Mouse (Mus musculus) adrenal gland, postnatal 4 days (tissue): ENCODE measurements around the gene Nell2. TPM values are rescaled to one million over a fixed set of nuclear protein-coding genes. Genes with fewer than 3 reads are reported as not detected.
"Not testable (repeated sequence)": the region's sequence is repeated elsewhere in the genome, so short reads cannot be mapped to it uniquely, and the experiment has no call there.

Experiments used
- DNase-seq, 2 experiments: peaks; one replicate each; pipeline ENCODE4 v3.0.0; 2021 to 2022; ENCODE audit warnings: low spot score in 2 of 2, mixed read lengths in 2 of 2
- total RNA-seq, 2 experiments: library from RNA; stranded (reverse); gene quantifications; 2 replicates each; pipeline ENCODE4 v1.2.3; 2021

Nell2 gene
- total RNA-seq, 2 experiments from 2014 or later: 7.9 to 8.2 TPM

DNA sequence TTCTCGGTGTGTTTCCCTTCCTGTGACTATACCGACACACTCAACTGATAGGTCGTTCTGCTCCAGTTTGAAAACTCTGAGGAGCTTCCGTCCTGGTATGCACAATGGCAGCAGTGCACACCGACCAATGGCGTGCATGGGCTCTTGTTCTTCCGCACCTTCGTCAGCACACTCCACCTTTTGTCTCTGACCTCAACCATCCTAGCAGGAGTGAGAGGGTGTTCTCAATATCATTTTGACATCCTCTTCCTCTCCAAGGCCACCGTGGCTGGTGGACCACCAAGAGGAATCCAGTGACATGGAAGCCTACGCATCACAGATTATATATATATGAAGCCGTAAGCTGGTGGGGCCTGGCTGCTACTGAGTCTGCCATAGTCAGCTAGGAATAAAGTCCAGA, 282.8 kb downstream of the Nell2 start:
- DNase-seq: no peak

DNA sequence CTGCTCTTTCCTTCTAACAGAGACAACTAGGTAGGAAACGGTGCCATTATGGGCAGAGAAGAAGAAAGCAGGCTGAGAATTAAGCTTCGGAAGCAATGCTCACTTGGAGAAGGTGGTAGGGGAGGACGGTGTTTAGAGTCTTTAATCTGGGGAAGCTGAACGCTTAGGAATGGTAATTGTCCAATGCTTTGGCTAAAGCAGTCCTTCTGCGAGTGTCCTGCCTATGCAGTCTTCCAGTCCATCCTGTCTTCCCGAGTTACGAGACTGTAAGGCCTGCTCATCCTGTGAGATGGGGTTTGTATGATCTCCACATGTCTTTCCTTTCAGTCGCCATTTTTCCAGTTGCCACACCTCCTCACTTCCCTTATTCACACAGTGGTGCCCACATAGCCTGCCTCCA, 284.5 kb downstream of the Nell2 start:
- no peak for DNase-seq

DNA sequence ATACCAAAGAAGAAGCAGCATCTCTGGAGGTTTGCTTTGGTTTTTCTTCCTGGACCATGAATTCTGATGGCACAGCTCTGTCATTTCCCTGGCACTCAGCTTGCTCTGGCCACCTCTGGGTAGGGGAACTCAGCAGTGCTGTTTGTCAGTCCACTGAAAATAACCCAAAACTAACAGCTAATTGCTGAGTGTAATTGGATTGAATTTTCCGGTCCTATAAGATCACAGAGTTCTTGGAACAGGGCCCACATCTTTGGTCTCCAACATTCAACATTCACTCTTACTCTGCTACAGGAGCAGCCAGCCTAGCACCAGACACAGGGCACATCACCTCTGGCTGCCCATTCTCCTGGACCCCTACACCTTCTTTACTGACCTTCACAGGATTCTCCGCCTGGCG, 287.2 kb downstream of the Nell2 start:
- no peak for DNase-seq

DNA sequence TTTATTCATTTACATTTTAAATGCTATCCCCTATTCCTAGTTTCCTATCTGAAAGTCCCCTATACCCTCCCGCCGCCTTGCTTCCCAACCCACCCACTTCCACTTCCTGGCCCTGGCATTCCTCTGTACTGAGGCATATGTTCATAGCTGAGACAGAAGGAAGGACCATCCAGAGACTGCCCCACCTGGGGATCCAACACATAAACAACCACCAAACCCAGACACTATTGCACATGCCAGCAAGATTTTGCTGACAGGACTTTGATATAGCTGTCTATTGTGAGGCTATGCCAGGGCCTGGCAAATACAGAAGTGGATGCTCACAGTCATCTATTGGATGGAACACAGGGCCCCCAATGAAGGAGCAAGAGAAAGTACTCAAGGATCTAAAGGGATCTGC, 291.3 kb downstream of the Nell2 start:
- DNase-seq: not testable (repeated sequence)

DNA sequence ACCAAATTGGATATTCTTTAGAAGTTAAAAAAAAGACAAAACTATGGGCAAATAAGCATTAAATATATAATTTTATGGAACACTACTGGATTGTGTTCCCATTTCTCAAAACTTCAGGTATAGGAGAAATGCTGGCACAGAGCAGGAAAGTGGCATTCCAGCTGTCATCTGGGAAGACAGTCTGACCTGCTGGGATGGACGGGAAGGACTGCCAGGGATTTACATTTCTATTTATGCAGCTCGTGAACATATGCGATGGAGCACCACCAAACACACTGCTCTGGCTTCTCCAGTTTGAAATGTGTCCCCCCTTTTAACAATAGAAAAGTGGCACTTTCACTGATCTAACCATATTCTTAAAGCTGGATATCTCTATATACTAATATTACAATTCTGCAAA, 291.9 kb downstream of the Nell2 start:
- no peak for DNase-seq

DNA sequence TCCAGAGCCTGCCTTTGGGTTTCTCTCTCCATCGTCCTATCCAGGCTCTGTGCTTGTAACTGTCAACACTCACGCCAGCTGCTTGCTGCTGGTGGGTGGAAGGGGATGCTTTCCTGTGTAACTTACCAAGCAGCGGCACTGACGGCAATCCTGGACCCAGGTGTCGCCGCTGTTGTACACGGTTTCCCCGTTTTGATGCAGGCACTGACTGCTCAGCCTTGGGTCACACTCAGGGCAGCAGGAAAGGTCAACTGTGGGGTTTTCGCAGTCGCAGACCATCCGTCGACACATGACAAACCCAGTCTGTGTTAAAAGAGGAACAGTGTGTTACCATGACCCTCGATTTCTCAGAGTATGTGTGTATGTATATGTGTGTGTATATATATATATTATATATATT, 297.2 kb downstream of the Nell2 start:
- no peak for DNase-seq

DNA sequence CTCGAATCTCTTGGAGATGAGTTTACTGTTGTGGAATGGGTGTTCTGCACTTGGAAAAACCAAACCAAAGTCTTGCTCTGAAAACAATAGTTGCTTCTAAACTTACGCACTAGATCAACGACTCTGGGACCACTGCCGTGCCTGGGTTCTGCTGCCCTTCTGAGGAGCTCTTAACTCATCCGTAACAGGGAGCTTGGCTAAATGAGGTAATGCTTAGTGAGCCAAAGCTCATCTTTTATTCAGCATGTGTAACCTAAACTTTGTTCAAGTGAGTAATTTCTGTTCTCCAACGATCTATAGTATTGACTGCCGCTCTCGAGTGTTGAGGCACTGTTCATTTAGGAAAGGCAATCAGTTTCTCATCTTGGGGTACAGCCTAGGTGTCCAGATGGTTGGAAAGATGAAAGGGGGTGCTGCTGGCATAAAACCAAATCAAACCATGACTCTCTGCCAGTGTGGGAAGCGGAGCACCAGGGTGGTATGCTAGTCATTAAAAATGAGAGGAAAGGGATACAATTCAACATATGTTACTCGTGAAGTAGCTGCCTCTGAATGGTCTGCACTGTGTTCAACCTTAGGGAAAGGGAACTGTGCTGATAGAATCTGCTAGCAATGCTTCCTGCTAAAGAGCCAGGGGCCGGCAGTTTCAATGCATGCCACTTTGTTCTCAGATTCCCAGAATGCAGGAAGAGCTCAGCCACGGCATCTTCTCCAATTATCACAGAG, 311.6 kb downstream of the Nell2 start:
- DNase-seq: no peak

DNA sequence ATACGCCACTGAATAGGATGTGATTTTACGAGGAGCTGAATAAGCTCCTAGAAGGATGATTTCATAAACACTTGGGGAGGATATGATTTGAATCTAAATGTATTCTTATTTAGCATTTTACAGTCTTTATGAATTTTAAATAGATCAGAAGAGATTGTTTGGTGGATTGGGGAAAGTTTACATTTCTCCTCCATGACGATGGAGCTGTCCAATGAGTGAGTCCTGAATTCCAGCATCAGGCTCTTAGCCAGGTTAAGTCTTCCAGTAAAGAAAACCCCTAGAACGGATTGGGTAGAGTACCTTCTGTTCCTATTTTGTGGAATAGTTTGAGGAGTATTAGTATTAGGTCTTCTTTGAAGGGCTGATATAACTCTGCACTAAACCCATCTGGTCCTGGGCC, 317.8 kb downstream of the Nell2 start:
- DNase-seq: no peak

DNA sequence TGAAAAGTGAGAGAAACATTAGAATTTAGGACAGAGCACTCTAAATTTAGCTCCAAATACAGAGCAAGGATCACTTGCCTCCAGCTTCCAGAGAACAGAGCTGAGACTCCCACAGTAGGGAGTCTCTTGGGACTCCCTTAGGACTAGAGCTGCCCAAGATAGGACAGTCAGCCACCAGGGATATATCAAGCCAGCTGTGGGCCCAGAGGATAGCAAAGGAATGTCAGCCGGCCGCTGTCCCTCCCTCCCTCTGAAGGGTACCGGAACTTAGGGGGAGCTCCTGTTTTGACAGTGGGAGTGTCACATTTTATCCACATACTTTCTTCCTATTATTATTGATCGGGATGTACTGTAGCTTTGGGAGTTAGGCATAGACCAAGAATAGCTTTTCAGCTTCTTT, 319.2 kb downstream of the Nell2 start:
- no peak for DNase-seq

DNA sequence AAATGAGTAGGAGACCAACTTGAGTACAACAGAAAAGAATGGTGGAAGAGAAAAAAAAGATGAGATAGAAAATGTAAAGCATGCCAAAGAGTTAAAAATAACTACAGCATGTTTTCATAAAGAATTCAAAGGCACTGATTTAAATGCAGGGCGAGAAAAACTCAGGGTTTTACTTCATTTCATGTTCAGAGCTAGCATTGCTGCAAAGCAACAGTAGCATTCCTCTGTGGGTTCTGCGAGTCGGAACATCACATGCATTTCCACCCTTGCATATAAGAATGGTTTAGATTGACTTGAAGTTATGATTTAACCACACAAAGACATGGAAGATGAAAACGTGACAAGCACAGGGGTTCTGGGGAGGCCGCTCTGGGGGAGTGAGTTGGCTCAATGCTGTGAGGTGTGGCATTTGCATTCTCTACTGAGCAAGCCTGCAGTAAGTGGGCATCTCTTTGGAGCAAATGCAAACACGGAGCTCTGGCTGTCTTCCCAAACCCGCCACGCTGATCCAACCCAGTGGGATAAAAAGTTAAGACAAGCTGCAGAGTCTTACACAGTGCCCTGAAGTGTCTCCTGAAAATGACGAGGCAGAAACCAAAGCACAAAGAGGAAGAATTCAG, 334.6 kb downstream of the Nell2 start:
- no peak for DNase-seq

DNA sequence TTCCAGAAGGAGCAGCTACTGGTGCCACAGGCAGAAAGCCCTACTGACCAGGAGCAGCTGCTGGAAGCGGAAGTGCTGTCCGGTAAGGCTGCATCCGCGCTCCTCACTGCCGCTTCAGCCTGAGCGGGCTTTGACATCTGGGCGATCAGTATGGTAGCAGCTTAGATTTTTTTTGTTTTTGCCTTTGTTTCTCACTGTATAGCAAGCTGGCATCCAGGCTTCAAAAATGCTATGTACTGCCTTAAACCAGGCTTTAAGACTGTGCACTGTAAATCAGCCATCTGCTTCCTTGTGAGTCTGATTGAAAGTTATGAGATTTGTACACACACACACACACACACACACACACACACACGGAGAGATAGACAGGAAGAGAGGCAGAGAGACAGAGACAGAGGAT, 335.4 kb downstream of the Nell2 start:
- no peak for DNase-seq

DNA sequence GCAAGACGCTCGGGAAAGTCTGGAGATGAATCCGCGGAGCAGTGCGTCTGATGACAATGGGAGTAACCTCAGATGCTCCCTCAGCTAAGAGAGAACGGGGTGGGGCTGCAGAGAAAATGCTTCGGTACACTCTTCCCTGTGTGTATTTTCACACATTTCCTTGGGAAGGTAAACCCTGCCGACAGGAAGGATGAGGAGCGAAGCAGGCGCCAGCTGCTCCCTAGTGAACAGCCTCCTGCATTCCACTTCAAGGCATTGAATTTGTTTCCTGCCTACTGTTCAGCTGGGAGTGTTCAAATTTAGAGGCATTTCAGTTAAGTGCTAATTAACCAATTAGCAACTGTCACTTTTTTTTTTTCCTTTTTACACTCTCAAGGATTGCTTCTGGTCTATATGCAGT, 342.1 kb downstream of the Nell2 start:
- no peak for DNase-seq

DNA sequence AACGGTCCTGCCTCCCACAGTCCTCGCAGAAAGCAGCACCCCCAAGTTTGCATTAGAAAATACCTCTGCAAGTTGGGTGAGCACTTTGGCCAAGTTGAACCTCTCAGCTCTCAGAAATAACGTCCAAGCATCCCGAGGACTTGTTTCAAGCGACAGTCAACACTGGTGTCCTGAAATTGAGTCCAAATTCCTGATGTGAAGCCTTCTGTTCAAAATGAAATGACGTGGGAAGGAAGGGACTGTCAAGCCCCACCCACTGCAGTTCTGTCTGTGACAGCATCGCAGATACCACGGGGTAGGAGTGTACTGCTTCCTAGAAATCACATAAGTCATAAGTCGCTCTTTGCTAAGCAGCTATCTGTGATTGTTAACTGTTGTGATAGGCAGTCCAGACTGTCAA, 342.9 kb downstream of the Nell2 start:
- DNase-seq: no peak

DNA sequence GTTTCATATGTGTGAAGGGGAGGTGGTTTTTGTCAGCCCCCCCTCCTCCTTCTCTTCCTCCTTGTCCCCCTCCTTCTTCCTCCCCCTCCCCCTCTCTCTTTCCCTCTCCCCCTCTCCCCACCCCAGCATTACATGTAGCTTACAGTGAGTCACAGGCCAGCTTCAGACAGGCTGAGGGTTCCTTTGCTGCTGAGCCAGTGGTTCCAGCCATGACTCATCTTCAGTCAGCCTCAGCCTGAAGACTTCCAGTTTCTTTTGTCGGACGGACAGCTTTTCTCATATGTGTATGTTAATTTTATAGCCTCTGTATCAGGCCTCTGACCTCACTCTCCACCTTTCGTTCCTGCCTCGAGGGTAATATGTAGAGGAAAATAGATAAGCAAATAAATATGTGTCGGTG, 344.9 kb downstream of the Nell2 start:
- DNase-seq: no peak

DNA sequence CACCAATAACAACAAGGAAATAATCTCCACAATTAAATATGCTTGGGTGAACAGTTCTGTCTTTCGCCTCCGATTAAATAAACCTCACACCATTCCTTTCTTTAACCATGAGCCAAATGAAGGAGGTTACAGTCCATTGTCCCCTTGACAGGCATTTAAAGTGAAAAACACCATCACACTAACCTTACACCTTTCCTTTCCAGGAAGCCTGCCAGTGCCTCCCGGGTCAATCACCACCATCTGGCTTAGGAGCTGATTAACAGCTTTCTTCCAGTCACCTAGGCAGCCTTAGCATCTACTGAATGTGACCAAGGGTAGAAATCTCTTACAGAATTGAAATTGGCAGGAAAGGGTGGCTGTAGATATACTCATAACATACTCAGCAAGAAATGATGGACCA, 371.5 kb downstream of the Nell2 start:
- DNase-seq: no peak

DNA sequence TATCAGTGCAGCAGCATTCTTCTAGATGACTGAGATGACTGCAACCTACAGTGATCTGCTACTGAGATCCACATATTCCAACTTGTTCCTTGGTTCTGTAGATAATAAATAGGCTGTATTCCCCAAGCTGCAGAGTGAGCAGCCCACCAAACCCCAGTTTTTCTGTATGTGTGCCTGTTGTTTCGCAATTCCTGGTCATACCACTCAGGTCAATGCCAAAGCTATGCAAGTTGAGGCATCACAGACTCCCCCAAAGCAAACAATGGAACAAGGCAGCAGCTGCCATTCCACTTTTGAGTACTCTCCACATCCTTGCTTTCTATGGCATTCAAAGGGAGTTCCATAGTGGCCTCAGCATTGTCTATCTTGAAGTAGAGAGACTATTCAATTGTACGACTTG, 383.2 kb downstream of the Nell2 start:
- DNase-seq: no peak

DNA sequence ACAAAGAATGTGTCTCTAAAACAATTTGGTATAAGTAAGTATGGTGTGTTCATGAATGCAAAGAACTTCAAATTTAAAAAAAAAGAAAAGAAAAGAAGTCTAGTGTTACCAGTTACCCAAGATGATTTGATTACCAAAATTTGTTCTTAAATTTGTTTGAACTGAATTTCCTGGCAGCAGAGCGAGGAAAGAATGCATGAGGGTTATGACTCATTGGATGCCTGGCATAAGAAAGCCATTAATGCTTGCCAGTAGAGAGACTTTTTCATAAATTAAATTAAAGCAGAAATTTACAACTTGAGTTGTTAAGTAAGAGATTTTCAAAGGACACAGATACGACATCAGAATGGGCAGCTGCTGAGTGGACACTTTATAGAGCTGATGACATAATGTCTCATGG, 384.2 kb downstream of the Nell2 start:
- no peak for DNase-seq

DNA sequence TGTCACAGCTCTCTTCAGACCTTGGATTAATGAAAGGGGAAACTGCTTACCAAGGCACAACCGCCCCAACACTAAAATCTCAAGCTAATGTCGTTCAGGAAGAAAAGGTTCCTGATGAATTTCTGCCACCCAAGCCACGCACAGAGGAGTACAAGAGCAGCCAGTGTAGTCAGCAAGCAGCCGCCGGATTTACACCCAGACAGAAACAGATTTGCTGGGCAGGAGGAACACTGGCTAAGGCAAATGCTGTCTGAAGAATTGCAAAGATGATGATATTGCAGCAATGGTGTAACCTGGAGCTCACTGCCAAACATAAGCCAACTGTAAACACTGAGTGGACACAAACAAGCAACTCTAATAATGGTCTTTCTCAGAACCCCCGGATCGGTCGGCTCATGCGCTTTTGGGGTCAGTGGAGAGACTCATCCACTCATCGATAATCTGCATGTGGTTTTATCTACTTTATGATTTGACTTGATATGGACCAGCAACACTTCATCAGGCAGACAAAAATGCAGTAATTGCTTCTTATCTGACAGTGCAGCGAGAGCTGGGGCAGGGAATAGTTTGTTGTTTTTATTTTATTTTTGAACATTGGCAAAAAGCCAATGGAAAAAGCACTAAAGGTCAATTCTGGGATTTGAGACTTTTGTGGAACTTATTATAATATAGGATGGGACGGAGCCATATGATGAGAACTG, 389.5 kb downstream of the Nell2 start:
- no peak for DNase-seq

DNA sequence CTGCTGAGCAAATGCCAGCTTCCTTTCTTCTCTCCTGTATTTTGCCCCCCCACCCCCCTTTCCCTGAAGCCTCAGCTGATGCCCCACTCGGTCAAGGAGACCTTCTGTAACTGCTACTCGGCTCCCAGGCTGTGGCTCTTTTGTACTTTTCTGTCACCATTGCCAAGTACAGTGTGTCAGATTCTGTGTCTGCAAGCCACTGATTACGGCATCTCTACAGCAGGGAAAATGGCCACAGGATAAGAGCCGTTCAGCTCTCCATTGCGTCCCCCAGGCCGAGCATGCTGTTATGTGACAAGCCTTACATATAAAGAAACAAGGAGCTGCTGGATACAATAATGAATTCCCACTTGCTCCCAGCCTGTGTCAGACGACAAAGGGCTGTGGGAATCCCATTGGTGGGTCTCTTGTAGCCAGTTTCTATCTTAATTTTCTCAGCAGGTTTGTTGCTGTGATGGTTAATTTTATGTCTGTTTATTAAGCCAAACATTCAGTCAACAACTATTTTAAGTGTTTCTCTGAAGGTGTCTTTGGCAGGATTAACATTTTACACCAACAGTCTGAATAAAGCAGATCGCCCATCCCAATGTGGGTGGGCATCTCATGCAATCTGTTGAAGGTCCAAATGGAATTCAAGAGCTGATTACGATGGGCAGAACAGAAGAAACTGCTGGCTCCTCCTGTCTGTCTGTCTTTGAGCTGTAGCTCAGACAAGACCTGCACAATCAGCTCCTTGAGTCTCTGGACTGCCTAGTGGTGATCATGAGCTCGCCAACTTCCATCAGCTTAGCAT, 391.1 kb downstream of the Nell2 start:
- DNase-seq: no peak

DNA sequence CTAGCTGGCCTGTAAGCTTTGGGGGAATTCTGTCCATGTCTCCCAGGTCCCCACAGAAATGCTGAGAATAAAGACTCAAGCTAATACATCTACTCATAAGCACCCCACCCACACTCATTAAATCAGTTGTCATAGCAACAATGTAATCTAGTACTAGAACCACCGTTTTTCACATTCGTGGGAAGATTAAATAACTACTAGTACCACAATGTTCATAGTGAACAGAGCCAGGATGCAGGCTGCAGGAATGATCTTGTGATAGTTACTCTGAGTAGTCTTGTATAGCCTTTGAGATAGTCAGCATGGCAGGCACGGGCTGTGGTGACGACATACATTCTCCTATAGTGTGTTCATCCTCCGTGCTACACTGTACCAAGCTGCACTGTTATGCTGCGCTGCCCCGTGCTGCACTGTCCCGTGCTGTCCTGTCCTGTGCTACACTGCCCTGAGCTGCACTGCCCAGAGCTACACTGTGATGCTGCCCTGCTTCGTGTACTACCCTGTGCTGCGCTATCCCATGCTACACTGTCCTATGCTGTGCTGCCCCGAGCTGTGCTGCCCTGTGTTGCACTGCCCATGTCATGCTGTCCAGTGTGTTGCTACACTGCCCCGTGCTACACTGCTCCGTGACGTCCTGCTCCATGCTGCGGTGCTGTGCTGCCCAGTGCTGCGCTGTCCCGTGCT, 392.3 kb downstream of the Nell2 start:
- no peak for DNase-seq

DNA sequence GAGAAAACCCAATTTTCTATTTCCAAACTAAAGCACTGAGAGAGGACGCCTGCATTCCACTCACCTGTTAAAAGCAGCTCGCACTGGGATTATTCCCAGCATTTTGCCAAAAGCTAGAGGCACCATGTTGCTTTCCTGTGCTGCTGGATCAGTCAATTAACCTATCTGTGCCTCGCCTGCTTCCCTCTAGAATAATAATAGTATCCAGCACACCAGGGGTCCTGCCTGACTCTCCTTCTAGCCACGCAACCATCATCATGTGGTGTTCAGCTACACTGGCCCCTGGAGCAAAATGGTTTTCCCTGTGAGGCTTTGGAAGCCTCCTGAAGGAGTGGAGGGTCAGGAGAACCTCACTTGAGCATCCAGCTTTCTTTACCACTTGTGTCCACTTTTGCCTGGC, 397.0 kb downstream of the Nell2 start:
- no peak for DNase-seq
